Mouse (Mus musculus): ENCODE results near the gene Prr11. TPM values are rescaled to one million over a fixed set of nuclear protein-coding genes. Genes with fewer than 3 reads are reported as not detected.
"Not testable (repeated sequence)": the region's sequence is repeated elsewhere in the genome, so short reads cannot be mapped to it uniquely, and the experiment has no call there.

Gene Prr11
- polyA plus RNA-seq, 1 experiment, result 5.9 TPM

GRCm38 (mm10) chr11:87060410-87060809 lies 48.1 kb downstream of the Prr11 start:
- DNase-seq, result no peak
- Histone ChIP-seq H3K36me3 (ENCODE audit: control insufficient read depth, insufficient read depth, low read length) (no peaks in the 10 kb centered on the region), H3K4me3 (ENCODE audit: control insufficient read depth, insufficient read depth, low read length) (no peak overlapping the region), H3K27me3 (ENCODE audit: control insufficient read depth, insufficient read depth, low read length) (no peaks in the 10 kb centered on the region), H3K4me1 (replicated peaks; ENCODE audit: control insufficient read depth, insufficient read depth, low read length) (no peaks in the 10 kb centered on the region), H3K27ac (ENCODE audit: control insufficient read depth, insufficient read depth, low read length) (no peak overlapping the region)
- no peak for TF ChIP-seq POLR2A (IDR thresholded peaks at IDR 0.05; ENCODE audit: control insufficient read depth, extremely low read depth, insufficient read depth, low read length, poor library complexity)
- no peak for TF ChIP-seq CTCF (IDR thresholded peaks at IDR 0.05; ENCODE audit: borderline replicate concordance, control insufficient read depth, extremely low read depth, insufficient read depth, low read length, poor library complexity)
- 99% methylated on average over 2 of the region's 2 CpGs for WGBS

- no peaks in the 10 kb centered on the region for H3K27me3 ChIP-seq (ENCODE audit: control insufficient read depth, insufficient read depth, low read length)
- no peak for TF ChIP-seq CTCF (IDR thresholded peaks at IDR 0.05; ENCODE audit: borderline replicate concordance, control insufficient read depth, extremely low read depth, insufficient read depth, low read length, poor library complexity)
- TF ChIP-seq POLR2A (IDR thresholded peaks at IDR 0.05; ENCODE audit: control insufficient read depth, extremely low read depth, insufficient read depth, low read length, poor library complexity), result no peak
- no peaks in the 10 kb centered on the region for H3K36me3 ChIP-seq (ENCODE audit: control insufficient read depth, insufficient read depth, low read length)
- 94% methylated on average over 6 of the region's 6 CpGs for WGBS
- no peaks in the 10 kb centered on the region for H3K4me1 ChIP-seq (replicated peaks; ENCODE audit: control insufficient read depth, insufficient read depth, low read length)
- no peak for DNase-seq
- no peak overlapping the region for H3K4me3 ChIP-seq (ENCODE audit: control insufficient read depth, insufficient read depth, low read length)
- no peak overlapping the region for H3K27ac ChIP-seq (ENCODE audit: control insufficient read depth, insufficient read depth, low read length)
These were observed 52.2 kb downstream of the Prr11 start for GRCm38 (mm10) chr11:87056286-87056685.

GRCm38 (mm10) chr11:87048900-87049299 lies 59.6 kb downstream of the Prr11 start:
- not testable (repeated sequence) for DNase-seq; H3K27ac ChIP-seq (ENCODE audit: control insufficient read depth, insufficient read depth, low read length)
- WGBS, result 97% methylated on average over 7 of the region's 7 CpGs

GRCm38 (mm10) chr11:87046968-87047367 lies 61.5 kb downstream of the Prr11 start:
- no peaks in the 10 kb centered on the region for H3K4me1 ChIP-seq (replicated peaks; ENCODE audit: control insufficient read depth, insufficient read depth, low read length)
- DNase-seq, result no peak
- no peak overlapping the region for H3K27ac ChIP-seq (ENCODE audit: control insufficient read depth, insufficient read depth, low read length)
- H3K36me3 ChIP-seq (ENCODE audit: control insufficient read depth, insufficient read depth, low read length), result no peaks in the 10 kb centered on the region
- H3K4me3 ChIP-seq (ENCODE audit: control insufficient read depth, insufficient read depth, low read length), result no peak overlapping the region
- H3K27me3 ChIP-seq (ENCODE audit: control insufficient read depth, insufficient read depth, low read length), result no peaks in the 10 kb centered on the region
- WGBS, result 96% methylated on average over 5 of the region's 5 CpGs
- no peak for TF ChIP-seq CTCF (IDR thresholded peaks at IDR 0.05; ENCODE audit: borderline replicate concordance, control insufficient read depth, extremely low read depth, insufficient read depth, low read length, poor library complexity)
- TF ChIP-seq POLR2A (IDR thresholded peaks at IDR 0.05; ENCODE audit: control insufficient read depth, extremely low read depth, insufficient read depth, low read length, poor library complexity), result no peak

More at GRCm38 (mm10) chr11:87048900-87049299, 59.6 kb downstream of the Prr11 start:
- H3K4me3 ChIP-seq (ENCODE audit: control insufficient read depth, insufficient read depth, low read length); H3K36me3 ChIP-seq (ENCODE audit: control insufficient read depth, insufficient read depth, low read length); H3K27me3 ChIP-seq (ENCODE audit: control insufficient read depth, insufficient read depth, low read length); H3K4me1 ChIP-seq (replicated peaks; ENCODE audit: control insufficient read depth, insufficient read depth, low read length): not testable (repeated sequence)

GRCm38 (mm10) chr11:87043052-87043451 lies 65.5 kb downstream of the Prr11 start:
- H3K27ac ChIP-seq (ENCODE audit: control insufficient read depth, insufficient read depth, low read length), result no peak overlapping the region
- TF ChIP-seq POLR2A (IDR thresholded peaks at IDR 0.05; ENCODE audit: control insufficient read depth, extremely low read depth, insufficient read depth, low read length, poor library complexity) (no peak), CTCF (IDR thresholded peaks at IDR 0.05; ENCODE audit: borderline replicate concordance, control insufficient read depth, extremely low read depth, insufficient read depth, low read length, poor library complexity) (no peak)
- H3K4me1 ChIP-seq (replicated peaks; ENCODE audit: control insufficient read depth, insufficient read depth, low read length), result no peaks in the 10 kb centered on the region
- H3K36me3 ChIP-seq (ENCODE audit: control insufficient read depth, insufficient read depth, low read length), result no peaks in the 10 kb centered on the region
- 80% methylated on average over 3 of the region's 3 CpGs for WGBS
- no peaks in the 10 kb centered on the region for H3K27me3 ChIP-seq (ENCODE audit: control insufficient read depth, insufficient read depth, low read length)
- H3K4me3 ChIP-seq (ENCODE audit: control insufficient read depth, insufficient read depth, low read length), result no peak overlapping the region
- no peak for DNase-seq

- 65% methylated on average over 9 of the region's 9 CpGs for WGBS
- H3K27ac ChIP-seq (ENCODE audit: control insufficient read depth, insufficient read depth, low read length), result no peak overlapping the region
- no peak overlapping the region for H3K4me3 ChIP-seq (ENCODE audit: control insufficient read depth, insufficient read depth, low read length)
- no peak for TF ChIP-seq CTCF (IDR thresholded peaks at IDR 0.05; ENCODE audit: borderline replicate concordance, control insufficient read depth, extremely low read depth, insufficient read depth, low read length, poor library complexity)
- TF ChIP-seq POLR2A (IDR thresholded peaks at IDR 0.05; ENCODE audit: control insufficient read depth, extremely low read depth, insufficient read depth, low read length, poor library complexity), result no peak
- no peaks in the 10 kb centered on the region for H3K4me1 ChIP-seq (replicated peaks; ENCODE audit: control insufficient read depth, insufficient read depth, low read length)
- no peaks in the 10 kb centered on the region for H3K27me3 ChIP-seq (ENCODE audit: control insufficient read depth, insufficient read depth, low read length)
- H3K36me3 ChIP-seq (ENCODE audit: control insufficient read depth, insufficient read depth, low read length), result no peaks in the 10 kb centered on the region
- DNase-seq, result no peak
These were observed 69.1 kb downstream of the Prr11 start for GRCm38 (mm10) chr11:87039307-87039963.

Other genes with a start within 250 kb of the Prr11 start
- 16.0 and 16.2 TPM in 2 replicates for gene Ypel2, start 115.0 kb downstream of the Prr11 start, polyA plus RNA-seq (2012; rRNA removed)
- 4.6 and 6.6 TPM in 2 replicates for gene Gdpd1, start 34.6 kb downstream of the Prr11 start, polyA plus RNA-seq (2012; rRNA removed)
- gene Smg8, start 21.9 kb downstream of the Prr11 start, polyA plus RNA-seq (2012; rRNA removed), result 13.8 and 14.1 TPM in 2 replicates
- 18.9 and 21.0 TPM in 2 replicates for gene Ska2, start 526 bp upstream of the Prr11 start, polyA plus RNA-seq (2012; rRNA removed)
- gene Trim37, start 18.4 kb upstream of the Prr11 start, polyA plus RNA-seq (2012; rRNA removed), result 5.2 and 5.9 TPM in 2 replicates